Mouse (Mus musculus) small intestine, adult 2 months (tissue): ENCODE measurements around the gene Prom2.

Source experiments
- CTCF ChIP-seq: fragments of 200-500 bp; IDR thresholded peaks from 2 replicates; pipeline ENCODE4 v1.5.1; 2012; ENCODE audit warnings: low read depth, mild to moderate bottlenecking, control low read depth, inconsistent platforms, low read length, moderate library complexity, mixed read lengths; ENCODE audit not compliant: insufficient replicate concordance, insufficient read length; ENCODE audit errors: extremely low read depth
- POLR2A ChIP-seq: fragments of 200-500 bp; IDR thresholded peaks from 2 replicates; pipeline ENCODE4 v1.6.1; 2012; ENCODE audit warnings: low read depth, mild to moderate bottlenecking, control low read depth, inconsistent platforms, low read length, moderate library complexity

- TF ChIP-seq CTCF = no peak
- TF ChIP-seq POLR2A = no peak
Observed at GRCm38 (mm10) chr2:127590204-127590603, 48.9 kb upstream of the Prom2 start.
